Mouse (Mus musculus): Measurements from ENCODE around the gene Ckm. TPM values are rescaled to one million over a fixed set of nuclear protein-coding genes. Genes with fewer than 3 reads are reported as not detected.

The Ckm gene
- total and polyA plus RNA-seq, 2 experiments: 0.18 to 11.0 TPM

- no peak overlapping the region; the same call in 1 of the 2 replicates for H3K4me3 ChIP-seq (ENCODE audit: insufficient read depth, low read depth, low read length)
- peaks cover 2% of the 10 kb centered on the region; the same call in 1 of the 2 replicates for H3K4me1 ChIP-seq (ENCODE audit: control insufficient read depth, insufficient read depth, low read length)
- no peaks in the 10 kb centered on the region for H3K79me2 ChIP-seq (ENCODE audit: control insufficient read depth, insufficient read depth, low read length)
- H3K36me3 ChIP-seq (ENCODE audit: control insufficient read depth, insufficient read depth, low read length): no peaks in the 10 kb centered on the region
- no peak for DNase-seq (ENCODE audit: extremely low read depth, low read depth, low spot score)
- no peak for TF ChIP-seq POLR2A (IDR thresholded peaks at IDR 0.05; ENCODE audit: extremely low read depth, insufficient read depth, low read length)
- TF ChIP-seq CTCF (IDR thresholded peaks at IDR 0.05; ENCODE audit: low read depth, low read length): peak; percentile 93
- H3K27ac ChIP-seq (replicated peaks; ENCODE audit: insufficient read depth, low read depth, low read length): no peak overlapping the region
- H3K9ac ChIP-seq (ENCODE audit: low read depth, low read length): no peak overlapping the region
- 9% methylated on average over 18 of the region's 18 CpGs for WGBS
- H3K27me3 ChIP-seq (ENCODE audit: control insufficient read depth, insufficient read depth, low read length): no peaks in the 10 kb centered on the region
Observed at GRCm38 (mm10) chr7:19363881-19364280, 40.7 kb upstream of the Ckm start.

GRCm38 (mm10) chr7:19365376-19365775, 39.2 kb upstream of the Ckm start:
- Histone ChIP-seq H3K36me3 (ENCODE audit: control insufficient read depth, insufficient read depth, low read length) (no peaks in the 10 kb centered on the region), H3K27me3 (ENCODE audit: control insufficient read depth, insufficient read depth, low read length) (no peaks in the 10 kb centered on the region), H3K27ac (replicated peaks; ENCODE audit: insufficient read depth, low read depth, low read length) (no peak overlapping the region), H3K4me1 (ENCODE audit: control insufficient read depth, insufficient read depth, low read length) (peaks cover 2% of the 10 kb centered on the region; the same call in 1 of the 2 replicates), H3K9ac (ENCODE audit: low read depth, low read length) (no peak overlapping the region), H3K4me3 (ENCODE audit: insufficient read depth, low read depth, low read length) (no peak overlapping the region), H3K79me2 (ENCODE audit: control insufficient read depth, insufficient read depth, low read length) (no peaks in the 10 kb centered on the region)
- DNase-seq (ENCODE audit: extremely low read depth, low read depth, low spot score): no peak
- WGBS: 64% methylated on average over 4 of the region's 4 CpGs
- TF ChIP-seq CTCF (IDR thresholded peaks at IDR 0.05; ENCODE audit: low read depth, low read length) (no peak), POLR2A (IDR thresholded peaks at IDR 0.05; ENCODE audit: extremely low read depth, insufficient read depth, low read length) (no peak)

- WGBS: 29% methylated on average over 16 of the region's 16 CpGs
- Histone ChIP-seq H3K27ac (replicated peaks; ENCODE audit: insufficient read depth, low read depth, low read length) (no peak overlapping the region), H3K4me1 (ENCODE audit: control insufficient read depth, insufficient read depth, low read length) (peaks cover under 1% of the 10 kb centered on the region; the same call in 1 of the 2 replicates), H3K79me2 (ENCODE audit: control insufficient read depth, insufficient read depth, low read length) (no peaks in the 10 kb centered on the region), H3K27me3 (ENCODE audit: control insufficient read depth, insufficient read depth, low read length) (no peaks in the 10 kb centered on the region), H3K4me3 (ENCODE audit: insufficient read depth, low read depth, low read length) (no peak overlapping the region), H3K9ac (ENCODE audit: low read depth, low read length) (no peak overlapping the region), H3K36me3 (ENCODE audit: control insufficient read depth, insufficient read depth, low read length) (no peaks in the 10 kb centered on the region)
- no peak for DNase-seq (ENCODE audit: extremely low read depth, low read depth, low spot score)
- TF ChIP-seq POLR2A (IDR thresholded peaks at IDR 0.05; ENCODE audit: extremely low read depth, insufficient read depth, low read length): no peak
- TF ChIP-seq CTCF (IDR thresholded peaks at IDR 0.05; ENCODE audit: low read depth, low read length): no peak
Observed at GRCm38 (mm10) chr7:19368380-19368779, 36.2 kb upstream of the Ckm start.

GRCm38 (mm10) chr7:19369823-19370425, 34.7 kb upstream of the Ckm start:
- Histone ChIP-seq H3K27ac (replicated peaks; ENCODE audit: insufficient read depth, low read depth, low read length) (no peak overlapping the region), H3K27me3 (ENCODE audit: control insufficient read depth, insufficient read depth, low read length) (no peaks in the 10 kb centered on the region), H3K4me1 (ENCODE audit: control insufficient read depth, insufficient read depth, low read length) (no peaks in the 10 kb centered on the region), H3K4me3 (ENCODE audit: insufficient read depth, low read depth, low read length) (no peak overlapping the region), H3K9ac (ENCODE audit: low read depth, low read length) (peak overlapping the region; percentile 45; the same call in 1 of the 2 replicates), H3K36me3 (ENCODE audit: control insufficient read depth, insufficient read depth, low read length) (no peaks in the 10 kb centered on the region), H3K79me2 (ENCODE audit: control insufficient read depth, insufficient read depth, low read length) (no peaks in the 10 kb centered on the region)
- DNase-seq (ENCODE audit: extremely low read depth, low read depth, low spot score): no peak
- TF ChIP-seq POLR2A (IDR thresholded peaks at IDR 0.05; ENCODE audit: extremely low read depth, insufficient read depth, low read length): no peak
- TF ChIP-seq CTCF (IDR thresholded peaks at IDR 0.05; ENCODE audit: low read depth, low read length): peak; percentile 74
- WGBS: 28% methylated on average over 46 of the region's 46 CpGs

- WGBS: 96% methylated on average over 2 of the region's 2 CpGs
Observed at GRCm38 (mm10) chr7:19373367-19373766, 31.2 kb upstream of the Ckm start.

GRCm38 (mm10) chr7:19375368-19375767, 29.2 kb upstream of the Ckm start:
- Histone ChIP-seq H3K27me3 (ENCODE audit: control insufficient read depth, insufficient read depth, low read length) (no peaks in the 10 kb centered on the region), H3K79me2 (ENCODE audit: control insufficient read depth, insufficient read depth, low read length) (no peaks in the 10 kb centered on the region), H3K36me3 (ENCODE audit: control insufficient read depth, insufficient read depth, low read length) (no peaks in the 10 kb centered on the region), H3K4me1 (ENCODE audit: control insufficient read depth, insufficient read depth, low read length) (no peaks in the 10 kb centered on the region), H3K4me3 (ENCODE audit: insufficient read depth, low read depth, low read length) (no peak overlapping the region), H3K9ac (ENCODE audit: low read depth, low read length) (no peak overlapping the region), H3K27ac (replicated peaks; ENCODE audit: insufficient read depth, low read depth, low read length) (no peak overlapping the region)
- no peak for TF ChIP-seq CTCF (IDR thresholded peaks at IDR 0.05; ENCODE audit: low read depth, low read length)
- TF ChIP-seq POLR2A (IDR thresholded peaks at IDR 0.05; ENCODE audit: extremely low read depth, insufficient read depth, low read length): no peak
- DNase-seq (ENCODE audit: extremely low read depth, low read depth, low spot score): no peak
- 90% methylated on average over 18 of the region's 18 CpGs for WGBS

More at GRCm38 (mm10) chr7:19373367-19373766, 31.2 kb upstream of the Ckm start:
- no peak for DNase-seq (ENCODE audit: extremely low read depth, low read depth, low spot score)
- Histone ChIP-seq H3K36me3 (ENCODE audit: control insufficient read depth, insufficient read depth, low read length) (no peaks in the 10 kb centered on the region), H3K27ac (replicated peaks; ENCODE audit: insufficient read depth, low read depth, low read length) (no peak overlapping the region), H3K9ac (ENCODE audit: low read depth, low read length) (no peak overlapping the region), H3K4me3 (ENCODE audit: insufficient read depth, low read depth, low read length) (no peak overlapping the region), H3K79me2 (ENCODE audit: control insufficient read depth, insufficient read depth, low read length) (no peaks in the 10 kb centered on the region), H3K4me1 (ENCODE audit: control insufficient read depth, insufficient read depth, low read length) (no peaks in the 10 kb centered on the region), H3K27me3 (ENCODE audit: control insufficient read depth, insufficient read depth, low read length) (no peaks in the 10 kb centered on the region)
- no peak for TF ChIP-seq POLR2A (IDR thresholded peaks at IDR 0.05; ENCODE audit: extremely low read depth, insufficient read depth, low read length)
- TF ChIP-seq CTCF (IDR thresholded peaks at IDR 0.05; ENCODE audit: low read depth, low read length): no peak
